Mouse (Mus musculus) liver, postnatal 0 days (tissue): ENCODE results near the gene Zfp704. TPM values are rescaled to one million over a fixed set of nuclear protein-coding genes. Genes with fewer than 3 reads are reported as not detected.
A peak's percentile ranks its signal among the peaks of the same experiment; 100 is the strongest.
"Not testable (repeated sequence)": the region's sequence is repeated elsewhere in the genome, so short reads cannot be mapped to it uniquely, and the experiment has no call there.

Experiments used
- ATAC-seq: fragments of 200-750 bp; cut with Nextera tagmentation; 2 replicates; pipeline ENCODE4 v1.8.0; 2017; ENCODE audit warnings: mild to moderate bottlenecking, moderate library complexity
- DNase-seq: peaks from one replicate; pipeline ENCODE4 v3.0.0-alpha.2; 2016
- H3K27ac ChIP-seq: fragments of 300-500 bp; sonication (generic); 2 replicates; pipeline ENCODE4 v1.5.1; 2014; ENCODE audit warnings: antibody characterized with exemption, moderate library complexity, mild to moderate bottlenecking, low read depth
- H3K27me3 ChIP-seq: fragments of 300-500 bp; sonication (generic); 2 replicates; pipeline ENCODE4 v1.6.1; 2014; ENCODE audit warnings: low read length, control low read depth, mixed read lengths; ENCODE audit not compliant: insufficient read depth
- H3K36me3 ChIP-seq: fragments of 300-500 bp; sonication (generic); replicated peaks from 2 replicates; pipeline ENCODE4 v1.6.1; 2014; ENCODE audit warnings: mild to moderate bottlenecking, control low read depth, low read length, moderate library complexity, mixed read lengths; ENCODE audit not compliant: insufficient read depth
- H3K4me1 ChIP-seq: fragments of 300-500 bp; sonication (generic); 2 replicates; pipeline ENCODE4 v1.6.1; 2014; ENCODE audit warnings: antibody characterized with exemption, mild to moderate bottlenecking, control low read depth; ENCODE audit not compliant: insufficient read depth
- H3K4me2 ChIP-seq: fragments of 300-500 bp; sonication (generic); 2 replicates; pipeline ENCODE4 v1.6.1; 2014; ENCODE audit warnings: low read depth, mild to moderate bottlenecking, low read length, moderate library complexity, mixed read lengths
- H3K4me3 ChIP-seq: fragments of 300-500 bp; sonication (generic); 2 replicates; pipeline ENCODE4 v1.5.1; 2014; ENCODE audit warnings: low read depth, low read length
- H3K9ac ChIP-seq: fragments of 300-500 bp; sonication (generic); replicated peaks from 2 replicates; pipeline ENCODE4 v1.6.1; 2014; ENCODE audit warnings: mild to moderate bottlenecking, moderate library complexity
- H3K9me3 ChIP-seq: fragments of 300-500 bp; sonication (generic); 2 replicates; pipeline ENCODE4 v1.6.1; 2016; ENCODE audit warnings: mild to moderate bottlenecking, control low read depth, low read length, mixed read lengths
- CTCF ChIP-seq: sonication (generic); IDR thresholded peaks from 2 replicates; pipeline ENCODE4 v1.5.1; 2016; ENCODE audit warnings: antibody characterized with exemption, low read depth
- EP300 ChIP-seq: IDR thresholded peaks from 2 replicates; pipeline ENCODE4 v1.6.1; 2016; ENCODE audit warnings: antibody characterized with exemption, low read depth, mild to moderate bottlenecking
- WGBS: fragments of 180-500 bp; shearing (Covaris S2); extraction: QIAGEN DNeasy Blood & Tissue Kit; methylation state at CpG from one replicate; pipeline ENCODE4 v1.1.7; 2014; ENCODE audit not compliant: insufficient replicate concordance; 5-methylcytosine and 5-hydroxymethylcytosine counted together
- polyA plus RNA-seq: library from polyadenylated mRNA; unstranded; fragments of >200 nt; fragmentation: Nextera tagmentation; extraction: Ambion mirVana; gene quantifications from 2 replicates; pipeline ENCODE4 v1.2.1, GENCODE M21; 2015

Gene Zfp704
- polyA plus RNA-seq, 1 experiment from 2014 or later, result 0.94 TPM

GRCm38 (mm10) chr3:9576872-9577271 is 33.0 kb downstream of the Zfp704 start:
- ATAC-seq, result no peak
- Histone ChIP-seq H3K27me3 (no peaks in the 10 kb centered on the region), H3K9ac (no peak overlapping the region), H3K9me3 (no peaks in the 10 kb centered on the region), H3K27ac (no peak overlapping the region), H3K4me1 (peaks cover 53% of the 10 kb centered on the region), H3K4me2 (no peak overlapping the region), H3K4me3 (no peak overlapping the region), H3K36me3 (no peaks in the 10 kb centered on the region)
- TF ChIP-seq EP300 (no peak), CTCF (no peak)
- no peak for DNase-seq
- 78% methylated on average over 4 of the region's 4 CpGs for WGBS

GRCm38 (mm10) chr3:9574305-9574704 is 35.6 kb downstream of the Zfp704 start:
- H3K27me3 ChIP-seq, result no peaks in the 10 kb centered on the region
- TF ChIP-seq CTCF (no peak), EP300 (no peak)
- peak overlapping the region; percentile 35 for H3K4me2 ChIP-seq
- no peaks in the 10 kb centered on the region for H3K36me3 ChIP-seq
- ATAC-seq, result peak; percentile 12; the same call in 1 of the 2 replicates
- peaks cover 30% of the 10 kb centered on the region for H3K4me1 ChIP-seq
- DNase-seq, result no peak
- peak overlapping the region; percentile 11; the same call in 1 of the 2 replicates for H3K27ac ChIP-seq
- 72% methylated on average over 8 of the region's 8 CpGs for WGBS
- H3K4me3 ChIP-seq, result no peak overlapping the region
- peak overlapping the region; percentile 30; the same call in 1 of the 2 replicates for H3K9ac ChIP-seq
- no peaks in the 10 kb centered on the region for H3K9me3 ChIP-seq

- Histone ChIP-seq H3K4me2 (0 out of 2 replicates have a peak overlapping the region, but pooled peaks have one; percentile 13), H3K36me3 (no peaks in the 10 kb centered on the region), H3K4me3 (no peak overlapping the region), H3K4me1 (peaks cover 26% of the 10 kb centered on the region), H3K9ac (no peak overlapping the region), H3K9me3 (no peaks in the 10 kb centered on the region), H3K27me3 (no peaks in the 10 kb centered on the region), H3K27ac (no peak overlapping the region)
- no peak for TF ChIP-seq CTCF
- peak; percentile 64; the same call in 1 of the 2 replicates for TF ChIP-seq EP300
- peak; percentile 85 for ATAC-seq
- peak; percentile 31 for DNase-seq
- 28% methylated on average over 6 of the region's 6 CpGs for WGBS
These were observed 36.3 kb downstream of the Zfp704 start for GRCm38 (mm10) chr3:9573581-9573980.

- H3K27ac ChIP-seq, result no peak overlapping the region
- H3K36me3 ChIP-seq, result no peaks in the 10 kb centered on the region
- H3K4me2 ChIP-seq, result no peak overlapping the region
- H3K4me1 ChIP-seq, result peaks cover 22% of the 10 kb centered on the region
- DNase-seq (no peak), ATAC-seq (no peak)
- no peaks in the 10 kb centered on the region for H3K27me3 ChIP-seq
- H3K9ac ChIP-seq, result no peak overlapping the region
- H3K9me3 ChIP-seq, result no peaks in the 10 kb centered on the region
- H3K4me3 ChIP-seq, result no peak overlapping the region
- 71% methylated on average over 8 of the region's 8 CpGs for WGBS
- no peak for TF ChIP-seq CTCF
- no peak for TF ChIP-seq EP300
These were observed 37.6 kb downstream of the Zfp704 start for GRCm38 (mm10) chr3:9572261-9572660.

GRCm38 (mm10) chr3:9570782-9571181 is 39.1 kb downstream of the Zfp704 start:
- peaks cover 18% of the 10 kb centered on the region for H3K4me1 ChIP-seq
- 46% methylated on average over 4 of the region's 4 CpGs for WGBS
- H3K4me3 ChIP-seq, result no peak overlapping the region
- no peak for ATAC-seq
- no peak overlapping the region for H3K9ac ChIP-seq
- no peak overlapping the region for H3K4me2 ChIP-seq
- H3K36me3 ChIP-seq, result no peaks in the 10 kb centered on the region
- no peak for TF ChIP-seq CTCF
- TF ChIP-seq EP300, result no peak
- DNase-seq, result no peak
- no peaks in the 10 kb centered on the region for H3K9me3 ChIP-seq
- H3K27me3 ChIP-seq, result no peaks in the 10 kb centered on the region
- no peak overlapping the region for H3K27ac ChIP-seq

GRCm38 (mm10) chr3:9569706-9570105 is 40.2 kb downstream of the Zfp704 start:
- H3K27ac ChIP-seq, H3K4me2 ChIP-seq, H3K9ac ChIP-seq, DNase-seq, ATAC-seq, H3K36me3 ChIP-seq, H3K9me3 ChIP-seq, H3K4me3 ChIP-seq, H3K27me3 ChIP-seq: not testable (repeated sequence)
- WGBS, result 92% methylated on average over 4 of the region's 4 CpGs
- peaks cover 17% of the 10 kb centered on the region for H3K4me1 ChIP-seq

- 74% methylated on average over 10 of the region's 10 CpGs for WGBS
- no peak overlapping the region for H3K4me2 ChIP-seq
- no peak for ATAC-seq
These were observed 41.2 kb downstream of the Zfp704 start for GRCm38 (mm10) chr3:9568565-9569228.

More at GRCm38 (mm10) chr3:9568565-9569228, 41.2 kb downstream of the Zfp704 start:
- H3K4me1 ChIP-seq, result peaks cover 8% of the 10 kb centered on the region
- no peak for TF ChIP-seq CTCF
- TF ChIP-seq EP300, result no peak
- H3K9me3 ChIP-seq, result no peaks in the 10 kb centered on the region
- H3K27ac ChIP-seq, result no peak overlapping the region
- no peaks in the 10 kb centered on the region for H3K27me3 ChIP-seq
- no peak overlapping the region for H3K4me3 ChIP-seq
- no peaks in the 10 kb centered on the region for H3K36me3 ChIP-seq
- no peak overlapping the region for H3K9ac ChIP-seq
- no peak for DNase-seq
